32 mouse cellular contexts compared by ENCODE assay signal in genomic region chr9:106481075-106481474, GRCm38 (mm10). TPM values are rescaled to one million over a fixed set of nuclear protein-coding genes. Genes with fewer than 3 reads are reported as not detected.
DNase-seq lines count a peak whose midpoint lies in the region; ATAC-seq lines count a peak whose summit lies in the region.
"Had no signal": no experiment of that assay in that cellular context is flagged by ENCODE, and none has a peak within 500 bp of the region (broad histone marks: within the 10 kb centered on the region; RNA-seq: fewer than 3 reads in every experiment).

No protein-coding gene starts in this region.

- no peak overlapping the region for H3K4me3 ChIP-seq in forebrain, embryonic 15.5 days
- H3K4me3 ChIP-seq: embryonic facial prominence, embryonic 13.5 days; erythroblast, embryonic 14.5 days; forebrain, embryonic 12.5 days; heart, adult 2 months; heart, embryonic 13.5 days; hindbrain, embryonic 15.5 days; intestine, embryonic 15.5 days; limb, embryonic 13.5 days; liver, embryonic 12.5 days; neural tube, embryonic 12.5 days had no signal

- peak; percentile 6; the same call in 1 of the 2 replicates for ATAC-seq in granulocyte monocyte progenitor cell, adult 5-6 weeks (replicated peaks; ENCODE audit: poor library complexity, severe bottlenecking)
- no peak for ATAC-seq in forebrain, embryonic 15.5 days (replicated peaks)
- ATAC-seq: intestine, embryonic 15.5 days; liver, embryonic 12.5 days had no signal

- intact Hi-C loops in heart, postnatal 25 days (cut with DNase I) = no loop called here

- peaks cover 15% of the 10 kb centered on the region for H3K36me3 ChIP-seq in splenic B cell, adult 2 months (ENCODE audit: control insufficient read depth, insufficient read depth, low read length, poor library complexity, severe bottlenecking)
- peaks cover 24% of the 10 kb centered on the region for H3K36me3 ChIP-seq in forebrain, embryonic 15.5 days

- WGBS in forebrain, embryonic 15.5 days = 95% methylated on average over 15 of the region's 15 CpGs

- no peaks in the 10 kb centered on the region for H3K27me3 ChIP-seq in splenic B cell, adult 2 months (ENCODE audit: control insufficient read depth, insufficient read depth, low read length, poor library complexity, severe bottlenecking)
- H3K27me3 ChIP-seq in forebrain, embryonic 15.5 days = no peaks in the 10 kb centered on the region
- H3K27me3 ChIP-seq: embryonic facial prominence, embryonic 13.5 days; forebrain, embryonic 12.5 days; heart, embryonic 13.5 days; hindbrain, embryonic 15.5 days; intestine, embryonic 15.5 days; limb, embryonic 13.5 days; liver, embryonic 12.5 days; neural tube, embryonic 12.5 days had no signal

- H3K27ac ChIP-seq in forebrain, embryonic 15.5 days (replicated peaks) = no peak overlapping the region
- H3K27ac ChIP-seq: embryonic facial prominence, embryonic 13.5 days; forebrain, embryonic 12.5 days; heart, adult 2 months; heart, embryonic 13.5 days; hindbrain, embryonic 15.5 days; intestine, embryonic 15.5 days; limb, embryonic 13.5 days; liver, embryonic 12.5 days; neural tube, embryonic 12.5 days had no signal

- H3K4me2 ChIP-seq in forebrain, embryonic 15.5 days (replicated peaks) = no peak overlapping the region
- H3K4me2 ChIP-seq: embryonic facial prominence, embryonic 13.5 days; forebrain, embryonic 12.5 days; heart, embryonic 13.5 days; hindbrain, embryonic 15.5 days; intestine, embryonic 15.5 days; limb, embryonic 13.5 days; liver, embryonic 12.5 days; neural tube, embryonic 12.5 days had no signal

- peak; percentile 4 for DNase-seq in heart, postnatal 4 days
- DNase-seq in heart, postnatal 25 days (ENCODE audit: low spot score) = no peak
- DNase-seq in urinary bladder, postnatal 10 days (ENCODE audit: low spot score) = peak; percentile 4
- no peak for DNase-seq in urinary bladder, postnatal 25 days (ENCODE audit: low spot score)
- peak; percentile 18 for DNase-seq in splenic B cell, adult 2 months (ENCODE audit: low read depth, low spot score)
- no peak for DNase-seq in left cerebral cortex, adult 8-10 months (ENCODE audit: low spot score in 2 of 2)
- DNase-seq: adrenal gland, postnatal 25 days; cerebellum, postnatal 14 days; embryo, embryonic 11 days; heart, postnatal 36 days; lung, postnatal 14 days; midbrain, embryonic 14.5 days; right cerebral cortex, adult 18-20 months; thymus, postnatal 36 days had no signal

- no peaks in the 10 kb centered on the region for H3K9me3 ChIP-seq in forebrain, embryonic 15.5 days
- H3K9me3 ChIP-seq: embryonic facial prominence, embryonic 13.5 days; forebrain, embryonic 12.5 days; heart, embryonic 13.5 days; hindbrain, embryonic 15.5 days; intestine, embryonic 15.5 days; limb, embryonic 13.5 days; liver, embryonic 12.5 days; neural tube, embryonic 12.5 days had no signal

- no peak overlapping the region for H3K9ac ChIP-seq in forebrain, embryonic 15.5 days (replicated peaks)
- H3K9ac ChIP-seq: embryonic facial prominence, embryonic 13.5 days; forebrain, embryonic 12.5 days; heart, embryonic 13.5 days; hindbrain, embryonic 15.5 days; intestine, embryonic 15.5 days; limb, embryonic 13.5 days; liver, embryonic 12.5 days; neural tube, embryonic 12.5 days had no signal

- peaks cover 22% of the 10 kb centered on the region for H3K4me1 ChIP-seq in forebrain, embryonic 15.5 days

RNA-seq across cellular contexts. Expression of gene Parp3, which starts 4.3 kb away (rescaled TPM):
- total RNA-seq in heart, postnatal 4 days (2021) = 1 to 10 TPM; 7.5 to 8.3 TPM
- total RNA-seq in heart, postnatal 25 days (2021) = 10 to 100 TPM; 30.1 to 33.5 TPM
- total RNA-seq in granulocyte monocyte progenitor cell, adult 5-6 weeks (2014; fragmentation: Nextera tagmentation) = 10.9 and 15.1 TPM in 2 replicates
- 7.6 and 13.8 TPM in 2 replicates for total RNA-seq in granulocyte monocyte progenitor cell, adult 5-6 weeks (2017)
- 1 to 10 TPM; 6.1 to 7.8 (median 7.0) TPM for total RNA-seq in left cerebral cortex, adult 8-10 months (2022)
- 0.41 and 0.47 TPM in 2 replicates for polyA plus RNA-seq in forebrain, embryonic 15.5 days (2015; fragmentation: Nextera tagmentation; extraction: Ambion mirVana)

RNA-seq across cellular contexts. Expression of gene Rrp9, which starts 5.3 kb away (rescaled TPM):
- 10 to 100 TPM; 21.3 to 23.3 TPM for total RNA-seq in heart, postnatal 4 days (2021)
- 10 to 100 TPM; 19.7 to 23.5 TPM for total RNA-seq in heart, postnatal 25 days (2021)
- 30.4 and 32.8 TPM in 2 replicates for total RNA-seq in granulocyte monocyte progenitor cell, adult 5-6 weeks (2014; fragmentation: Nextera tagmentation)
- total RNA-seq in granulocyte monocyte progenitor cell, adult 5-6 weeks (2017) = 47.3 and 57.5 TPM in 2 replicates
- 10 to 100 TPM; 26.9 to 47.9 (median 32.8) TPM for total RNA-seq in left cerebral cortex, adult 8-10 months (2022)
- 57.9 and 60.9 TPM in 2 replicates for polyA plus RNA-seq in forebrain, embryonic 15.5 days (2015; fragmentation: Nextera tagmentation; extraction: Ambion mirVana)

RNA-seq across cellular contexts. Expression of gene Gpr62, which starts 15.3 kb away (rescaled TPM):
- under 1 TPM in 1 of 2 experiments, not detected in 1; 0.14 TPM for total RNA-seq in heart, postnatal 4 days (2021)
- total RNA-seq in heart, postnatal 25 days (2021) = not detected
- not detected in 2 replicates for total RNA-seq in granulocyte monocyte progenitor cell, adult 5-6 weeks (2014; fragmentation: Nextera tagmentation)
- total RNA-seq in granulocyte monocyte progenitor cell, adult 5-6 weeks (2017) = not detected in 2 replicates
- 10 to 100 TPM; 11.7 to 15.6 (median 12.7) TPM for total RNA-seq in left cerebral cortex, adult 8-10 months (2022)
- 0.64 and 0.75 TPM in 2 replicates for polyA plus RNA-seq in forebrain, embryonic 15.5 days (2015; fragmentation: Nextera tagmentation; extraction: Ambion mirVana)
- total RNA-seq: heart, adult 2 months; heart, postnatal 36 days; megakaryocyte-erythroid progenitor cell, adult 5-6 weeks had no signal
- polyA plus RNA-seq: erythroblast, embryonic 14.5 days; heart, adult 2 months had no signal

RNA-seq across cellular contexts. Expression of gene Iqcf1, which starts 18.7 kb away (rescaled TPM):
- total RNA-seq in heart, postnatal 4 days (2021) = not detected
- not detected for total RNA-seq in heart, postnatal 25 days (2021)
- total RNA-seq in granulocyte monocyte progenitor cell, adult 5-6 weeks (2014; fragmentation: Nextera tagmentation) = not detected in 2 replicates
- not detected in 2 replicates for total RNA-seq in granulocyte monocyte progenitor cell, adult 5-6 weeks (2017)
- not detected for total RNA-seq in left cerebral cortex, adult 8-10 months (2022)
- polyA plus RNA-seq in forebrain, embryonic 15.5 days (2015; fragmentation: Nextera tagmentation; extraction: Ambion mirVana) = not detected in 2 replicates
- total RNA-seq: adrenal gland, postnatal 25 days; gastrocnemius, adult 8-10 months; heart, adult 2 months; heart, postnatal 36 days; layer of hippocampus, adult 8-10 months; left cerebral cortex, postnatal 25 days; megakaryocyte-erythroid progenitor cell, adult 5-6 weeks had no signal
- polyA plus RNA-seq: brain, embryonic 14.5 days; embryonic facial prominence, embryonic 13.5 days; erythroblast, embryonic 14.5 days; forebrain, embryonic 12.5 days; heart, embryonic 13.5 days; hindbrain, embryonic 15.5 days; intestine, embryonic 15.5 days; limb, embryonic 13.5 days; liver, embryonic 12.5 days; midbrain, embryonic 14.5 days; neural tube, embryonic 12.5 days; small intestine, adult 2 months had no signal

RNA-seq across cellular contexts. Expression of gene Pcbp4, which starts 28.0 kb away (rescaled TPM):
- total RNA-seq in heart, postnatal 4 days (2021) = 100 to 1,000 TPM in 1 of 2 experiments, 10 to 100 TPM in 1; 96.8 to 101 TPM
- 10 to 100 TPM; 70.7 to 81.8 TPM for total RNA-seq in heart, postnatal 25 days (2021)
- 4.5 TPM in 2 replicates for total RNA-seq in granulocyte monocyte progenitor cell, adult 5-6 weeks (2014; fragmentation: Nextera tagmentation)
- total RNA-seq in granulocyte monocyte progenitor cell, adult 5-6 weeks (2017) = 1.2 and 3.6 TPM in 2 replicates
- total RNA-seq in left cerebral cortex, adult 8-10 months (2022) = 100 to 1,000 TPM; 201 to 223 (median 211) TPM
- 251 and 266 TPM in 2 replicates for polyA plus RNA-seq in forebrain, embryonic 15.5 days (2015; fragmentation: Nextera tagmentation; extraction: Ambion mirVana)

Comparison
In these comparisons a context has a peak if more than half of its experiments do, and no peak if none do; other contexts are left out.
1. DNase-seq: peak in heart, postnatal 4 days (single experiment), urinary bladder, postnatal 10 days (single experiment) and splenic B cell, adult 2 months (single experiment); none in heart, postnatal 25 days (single experiment), urinary bladder, postnatal 25 days (single experiment) and left cerebral cortex, adult 8-10 months (0 of 2).
2. RNA of gene Gpr62, which starts 15.3 kb away (total RNA-seq): 11.7 to 15.6 TPM in left cerebral cortex, adult 8-10 months; 0.14 TPM in heart, postnatal 4 days, not detected in heart, postnatal 25 days and not detected in granulocyte monocyte progenitor cell, adult 5-6 weeks; every median in the first group is over 10 times any median in the second.